21 mouse cellular contexts compared by ENCODE assay signal in the genomic region with DNA sequence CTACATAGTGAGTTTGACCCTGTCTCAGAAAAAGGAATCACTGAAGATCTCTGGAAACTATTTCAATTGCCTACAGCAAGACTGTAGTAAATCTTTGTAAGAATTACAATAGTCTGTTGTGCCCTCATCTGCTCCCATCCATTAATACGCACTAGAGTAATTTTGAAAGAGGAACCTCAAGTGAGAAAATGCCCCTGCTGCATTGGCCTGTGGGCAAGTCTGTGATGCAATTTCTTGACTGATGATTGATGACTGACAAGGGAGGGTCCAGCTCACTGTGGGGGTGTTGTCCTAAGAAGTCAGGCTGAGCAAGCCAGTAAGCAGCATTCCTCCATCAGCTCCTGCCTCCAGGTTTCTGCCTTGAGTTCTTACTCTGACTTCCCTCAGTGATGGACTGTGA.
DNase-seq lines count a peak whose midpoint lies in the region; ATAC-seq and TF ChIP-seq lines count a peak whose summit lies in the region.
"Had no signal": no experiment of that assay in that cellular context is flagged by ENCODE, and none has a peak within 500 bp of the region (broad histone marks: within the 10 kb centered on the region; RNA-seq: fewer than 3 reads in every experiment).

No protein-coding gene starts in this region.

- ATAC-seq in common myeloid progenitor, adult 5-6 weeks (replicated peaks; ENCODE audit: low read depth, poor library complexity, severe bottlenecking) = peak; percentile 74
- peak; percentile 85 for ATAC-seq in megakaryocyte, adult 5-6 weeks (ENCODE audit: poor library complexity, severe bottlenecking)
- ATAC-seq in midbrain, embryonic 14.5 days (ENCODE audit: low FRiP score, low TSS enrichment) = no peak
- ATAC-seq: forebrain, embryonic 14.5 days; forebrain, embryonic 16.5 days had no signal

- WGBS in heart, adult 2 months = 91% methylated on average over 1 of the region's 1 CpGs
- WGBS in midbrain, embryonic 14.5 days = 73% methylated on average over 1 of the region's 1 CpGs

- DNase-seq in heart, adult 11 months = peak; percentile 64
- DNase-seq in heart, adult 2 months = no peak
- DNase-seq in splenic B cell, adult 2 months (ENCODE audit: low read depth, low spot score) = peak; percentile 26
- no peak for DNase-seq in retina, postnatal 1 day
- DNase-seq in layer of hippocampus, adult 9-10 months (ENCODE audit: low spot score) = no peak
- no peak for DNase-seq in midbrain, embryonic 14.5 days
- DNase-seq: adrenal gland, adult 2 months; adrenal gland, postnatal 10 days; adrenal gland, postnatal 25 days; cerebellum, adult 11 months; cerebellum, adult 18-20 months; cerebellum, adult 8-10 months; cerebellum, adult 9-11 months; cerebellum, postnatal 14 days; cerebellum, postnatal 36 days had no signal

- no peak for TF ChIP-seq CTCF in heart, adult 2 months (IDR thresholded peaks at IDR 0.05)

- no peaks in the 10 kb centered on the region for H3K27me3 ChIP-seq in heart, adult 2 months (ENCODE audit: control insufficient read depth, insufficient read depth, low read length)
- no peaks in the 10 kb centered on the region for H3K27me3 ChIP-seq in splenic B cell, adult 2 months (ENCODE audit: control insufficient read depth, insufficient read depth, low read length, poor library complexity, severe bottlenecking)
- peaks cover 9% of the 10 kb centered on the region for H3K27me3 ChIP-seq in midbrain, embryonic 14.5 days (ENCODE audit: control insufficient read depth, insufficient read depth, low read length)

- no peak for TF ChIP-seq POLR2A in heart, adult 2 months (IDR thresholded peaks at IDR 0.05; ENCODE audit: insufficient read depth, low read depth, low read length)

- peaks cover 3% of the 10 kb centered on the region for H3K4me1 ChIP-seq in heart, adult 2 months (ENCODE audit: control insufficient read depth, insufficient read depth, low read length)
- H3K4me1 ChIP-seq in midbrain, embryonic 14.5 days (ENCODE audit: control insufficient read depth, insufficient read depth, low read length) = peaks cover 13% of the 10 kb centered on the region

- no peak overlapping the region for H3K4me2 ChIP-seq in midbrain, embryonic 14.5 days (ENCODE audit: low read length)
- H3K4me2 ChIP-seq: embryonic facial prominence, embryonic 12.5 days had no signal

- H3K9me3 ChIP-seq in midbrain, embryonic 14.5 days (ENCODE audit: control insufficient read depth, low read length) = no peaks in the 10 kb centered on the region
- H3K9me3 ChIP-seq: embryonic facial prominence, embryonic 10.5 days; embryonic facial prominence, embryonic 12.5 days had no signal

- no peaks in the 10 kb centered on the region for H3K36me3 ChIP-seq in heart, adult 2 months (ENCODE audit: control insufficient read depth, insufficient read depth, low read length)
- H3K36me3 ChIP-seq in splenic B cell, adult 2 months (ENCODE audit: control insufficient read depth, insufficient read depth, low read length, poor library complexity, severe bottlenecking) = no peaks in the 10 kb centered on the region
- no peaks in the 10 kb centered on the region for H3K36me3 ChIP-seq in midbrain, embryonic 14.5 days (ENCODE audit: control insufficient read depth, insufficient read depth, low read length)
- H3K36me3 ChIP-seq: embryonic facial prominence, embryonic 10.5 days; embryonic facial prominence, embryonic 12.5 days had no signal

- no peak overlapping the region for H3K9ac ChIP-seq in heart, adult 2 months (ENCODE audit: low read depth, low read length)
- H3K9ac ChIP-seq in midbrain, embryonic 14.5 days (replicated peaks; ENCODE audit: low read length) = no peak overlapping the region
- H3K9ac ChIP-seq: embryonic facial prominence, embryonic 12.5 days had no signal

- intact Hi-C loops in heart, adult 2 months (cut with DNase I) = no loop called here

- H3K79me2 ChIP-seq in heart, adult 2 months (replicated peaks; ENCODE audit: control insufficient read depth, insufficient read depth, low read length) = no peaks in the 10 kb centered on the region

- H3K27ac ChIP-seq in heart, adult 2 months = no peak overlapping the region
- H3K27ac ChIP-seq in midbrain, embryonic 14.5 days (replicated peaks; ENCODE audit: low read depth, low read length) = no peak overlapping the region
- H3K27ac ChIP-seq: embryonic facial prominence, embryonic 10.5 days; embryonic facial prominence, embryonic 12.5 days had no signal

- no peak for TF ChIP-seq EP300 in heart, adult 2 months (IDR thresholded peaks at IDR 0.05; ENCODE audit: insufficient read depth, low read depth, low read length)

- no peak overlapping the region for H3K4me3 ChIP-seq in heart, adult 2 months
- no peak overlapping the region for H3K4me3 ChIP-seq in midbrain, embryonic 14.5 days (replicated peaks; ENCODE audit: low read depth, low read length)
- H3K4me3 ChIP-seq: embryonic facial prominence, embryonic 10.5 days; embryonic facial prominence, embryonic 12.5 days had no signal

Comparison
In these comparisons a context has a peak if more than half of its experiments do, and no peak if none do; other contexts are left out.
1. DNase-seq: peak in heart, adult 11 months (single experiment) and splenic B cell, adult 2 months (single experiment); none in heart, adult 2 months (0 of 2), retina, postnatal 1 day (single experiment), layer of hippocampus, adult 9-10 months (single experiment) and midbrain, embryonic 14.5 days (single experiment).